Mouse (Mus musculus): ENCODE results near the gene Xbp1. TPM values are rescaled to one million over a fixed set of nuclear protein-coding genes. Genes with fewer than 3 reads are reported as not detected.

The Xbp1 gene
- total RNA-seq (2023): 100 to 1,000 TPM; 138 to 141 TPM

DNA sequence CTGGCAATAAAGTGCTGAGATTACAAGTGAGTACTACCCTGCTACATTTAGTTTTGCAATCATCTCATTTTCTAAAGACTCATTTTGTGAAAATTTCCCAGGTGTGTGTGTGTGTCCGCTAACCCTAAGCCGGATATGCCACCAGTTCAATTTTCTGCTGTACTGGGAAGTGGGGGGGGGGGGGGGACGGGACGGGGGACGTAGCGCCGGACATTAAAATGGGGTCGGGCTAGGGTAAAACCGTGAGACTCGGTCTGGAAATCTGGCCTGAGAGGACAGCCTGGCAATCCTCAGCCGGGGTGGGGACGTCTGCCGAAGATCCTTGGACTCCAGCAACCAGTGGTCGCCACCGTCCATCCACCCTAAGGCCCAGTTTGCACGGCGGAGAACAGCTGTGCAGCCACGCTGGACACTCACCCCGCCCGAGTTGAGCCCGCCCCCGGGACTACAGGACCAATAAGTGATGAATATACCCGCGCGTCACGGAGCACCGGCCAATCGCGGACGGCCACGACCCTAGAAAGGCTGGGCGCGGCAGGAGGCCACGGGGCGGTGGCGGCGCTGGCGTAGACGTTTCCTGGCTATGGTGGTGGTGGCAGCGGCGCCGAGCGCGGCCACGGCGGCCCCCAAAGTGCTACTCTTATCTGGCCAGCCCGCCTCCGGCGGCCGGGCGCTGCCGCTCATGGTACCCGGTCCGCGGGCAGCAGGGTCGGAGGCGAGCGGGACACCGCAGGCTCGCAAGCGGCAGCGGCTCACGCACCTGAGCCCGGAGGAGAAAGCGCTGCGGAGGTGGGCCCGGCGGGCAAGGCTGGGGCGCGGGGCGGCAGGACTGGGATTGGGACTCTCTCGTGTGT, at the start of gene Xbp1:
Xbp1 (plus strand) TSS at position 248 of the 854 bp plus-strand sequence.

DNA sequence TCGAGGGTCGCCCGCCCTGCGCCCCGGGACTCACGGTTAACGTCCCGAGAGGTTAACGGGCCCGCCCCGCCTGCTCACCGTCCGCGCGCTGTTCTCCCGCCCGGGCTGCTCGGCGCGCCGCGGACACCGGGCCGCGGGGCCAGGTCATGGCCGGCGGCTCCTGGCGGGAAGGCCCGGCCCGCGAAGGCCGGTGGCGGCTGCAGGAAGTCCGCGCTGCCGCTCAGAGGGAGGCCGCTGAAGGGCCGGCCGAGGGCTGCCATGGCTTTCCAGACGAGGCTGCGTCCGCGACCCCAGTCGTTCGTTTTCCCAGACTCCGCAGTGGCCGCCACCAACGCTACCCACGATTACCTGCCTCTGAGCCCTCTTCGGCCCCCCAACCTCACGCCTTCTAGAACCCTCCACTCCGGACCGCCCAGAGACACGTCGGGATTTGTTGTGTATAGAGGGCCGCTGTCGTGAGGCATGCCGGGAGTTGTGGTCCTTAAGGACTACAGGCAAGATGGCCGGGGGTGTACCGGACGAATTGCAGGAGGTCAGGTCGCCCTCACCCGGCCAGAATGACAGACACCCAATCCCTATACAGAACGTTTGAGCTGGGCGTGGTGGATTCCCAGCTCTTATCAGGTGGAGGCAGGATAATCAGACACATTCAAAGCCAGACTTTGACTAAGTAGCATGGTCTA, 21.5 kb downstream of the Xbp1 start, which contains the start of gene Ccdc117:
Ccdc117 (minus strand) TSS at position 389 of the 683 bp plus-strand sequence.

DNA sequence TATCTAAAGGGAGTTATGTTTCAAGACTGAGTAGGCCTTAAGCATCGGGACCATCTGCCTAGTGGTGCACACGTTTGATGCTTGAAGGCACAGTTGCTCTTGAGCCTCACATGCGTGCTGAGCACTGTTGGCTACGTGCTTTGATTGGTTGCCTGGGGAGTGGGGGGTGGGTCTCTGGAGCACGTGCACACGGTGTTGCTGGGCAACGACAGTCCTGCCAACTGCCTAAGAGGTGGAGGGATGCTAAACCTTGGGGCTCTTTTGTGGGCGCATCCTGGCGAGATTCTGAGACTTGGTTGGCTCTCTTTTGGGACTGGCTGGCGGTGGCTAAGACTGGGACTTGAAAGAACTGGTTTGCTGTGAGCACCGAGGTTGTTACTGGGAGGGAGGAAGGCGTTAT, 49.0 kb downstream of the Xbp1 start, which contains the start of gene Ankrd36:
Ankrd36 (plus strand) TSS at position 211 of the 400 bp plus-strand sequence.

Other genes starting within 250 kb of the Xbp1 start
- gene Znrf3, start 75.8 kb upstream of the Xbp1 start, total RNA-seq (2023): 1 to 10 TPM; 1.1 TPM
- 10 to 100 TPM; 13.1 to 14.1 TPM for gene Ccdc117, start 21.5 kb downstream of the Xbp1 start, total RNA-seq (2023)
- not detected for gene Ankrd36, start 49.0 kb downstream of the Xbp1 start, total RNA-seq (2023)
- gene Mrps24, start 195.0 kb downstream of the Xbp1 start, total RNA-seq (2023): 10 to 100 TPM; 42.1 to 43.1 TPM
- gene Urgcp, start 241.7 kb downstream of the Xbp1 start, total RNA-seq (2023): 10 to 100 TPM; 10.3 to 14.8 TPM

Measured in neutrophil, adult 83 days (primary cell).